Mouse (Mus musculus) E14TG2a.4 (cell line): ENCODE data around the gene Prr5l.

ENCODE experiments used
- H3K27me3 ChIP-seq: 2 replicates; pipeline ENCODE4 v1.6.1; 2014; ENCODE audit warnings: low read length, control low read depth; ENCODE audit not compliant: insufficient read depth
- H3K36me3 ChIP-seq: 2 replicates; pipeline ENCODE4 v1.6.1; 2014; ENCODE audit warnings: low read length, control low read depth; ENCODE audit not compliant: insufficient read depth
- H3K4me1 ChIP-seq: replicated peaks from 2 replicates; pipeline ENCODE4 v1.6.1; 2014; ENCODE audit warnings: low read depth, low read length, control low read depth
- H3K4me3 ChIP-seq: replicated peaks from 2 replicates; pipeline ENCODE4 v1.5.1; 2014; ENCODE audit warnings: mild to moderate bottlenecking, low read length
- H3K9me3 ChIP-seq: 2 replicates; pipeline ENCODE4 v1.6.1; 2014; ENCODE audit warnings: low read length, control low read depth
- CTCF ChIP-seq: conservative IDR thresholded peaks from 2 replicates; pipeline ENCODE4 v1.5.1; 2014; ENCODE audit warnings: low read length
- NANOG ChIP-seq: IDR thresholded peaks from 2 replicates; pipeline ENCODE4 v1.6.1; 2014; ENCODE audit warnings: borderline replicate concordance, low read length, mixed read lengths
- POU5F1 ChIP-seq: IDR thresholded peaks from 2 replicates; pipeline ENCODE4 v1.6.1; 2014; ENCODE audit warnings: low read length, borderline replicate concordance

The Prr5l gene

GRCm38 (mm10) chr2:101882998-101883397, at the start of gene Prr5l:
Gene Prr5l (minus strand): TSS chr2:101883027.
- H3K4me1 ChIP-seq: peaks cover 7% of the 10 kb centered on the region; the same call in 1 of the 2 replicates
- no peaks in the 10 kb centered on the region for H3K9me3 ChIP-seq
- no peaks in the 10 kb centered on the region for H3K36me3 ChIP-seq
- TF ChIP-seq POU5F1 (no peak), NANOG (no peak)
- H3K27me3 ChIP-seq: peaks cover 21% of the 10 kb centered on the region
- H3K4me3 ChIP-seq: no peak within 1 kb of the TSS

GRCm38 (mm10) chr2:101932169-101932936, 49.5 kb upstream of the Prr5l start:
- Histone ChIP-seq H3K9me3 (peaks cover 14% of the 10 kb centered on the region), H3K27me3 (no peaks in the 10 kb centered on the region), H3K4me3 (no peak overlapping the region), H3K36me3 (no peaks in the 10 kb centered on the region), H3K4me1 (no peaks in the 10 kb centered on the region)
- TF ChIP-seq NANOG (no peak), POU5F1 (no peak), CTCF (no peak)

GRCm38 (mm10) chr2:101925591-101926188, 42.9 kb upstream of the Prr5l start:
- peaks cover 19% of the 10 kb centered on the region for H3K9me3 ChIP-seq
- H3K36me3 ChIP-seq: no peaks in the 10 kb centered on the region
- peaks cover 3% of the 10 kb centered on the region; the same call in 1 of the 2 replicates for H3K27me3 ChIP-seq
- no peak overlapping the region for H3K4me3 ChIP-seq
- TF ChIP-seq NANOG: no peak
- TF ChIP-seq POU5F1: no peak
- no peak for TF ChIP-seq CTCF
- no peaks in the 10 kb centered on the region for H3K4me1 ChIP-seq

GRCm38 (mm10) chr2:101925183-101925582, 42.4 kb upstream of the Prr5l start:
- Histone ChIP-seq H3K36me3 (no peaks in the 10 kb centered on the region), H3K4me3 (no peak overlapping the region), H3K4me1 (no peaks in the 10 kb centered on the region), H3K9me3 (peaks cover 19% of the 10 kb centered on the region), H3K27me3 (peaks cover 3% of the 10 kb centered on the region; the same call in 1 of the 2 replicates)
- TF ChIP-seq CTCF (no peak), POU5F1 (no peak), NANOG (no peak)

- TF ChIP-seq NANOG: no peak
- no peak for TF ChIP-seq POU5F1
- no peak for TF ChIP-seq CTCF
- no peak overlapping the region for H3K4me3 ChIP-seq
- H3K9me3 ChIP-seq: peaks cover 14% of the 10 kb centered on the region
- no peaks in the 10 kb centered on the region for H3K4me1 ChIP-seq
- H3K27me3 ChIP-seq: peaks cover 3% of the 10 kb centered on the region; the same call in 1 of the 2 replicates
- no peaks in the 10 kb centered on the region for H3K36me3 ChIP-seq
These were observed 40.4 kb upstream of the Prr5l start for GRCm38 (mm10) chr2:101923181-101923580.

GRCm38 (mm10) chr2:101922302-101922701, 39.5 kb upstream of the Prr5l start:
- H3K27me3 ChIP-seq: peaks cover 3% of the 10 kb centered on the region; the same call in 1 of the 2 replicates
- TF ChIP-seq NANOG (no peak), CTCF (no peak), POU5F1 (no peak)
- peaks cover 5% of the 10 kb centered on the region; the same call in 1 of the 2 replicates for H3K9me3 ChIP-seq
- no peaks in the 10 kb centered on the region for H3K4me1 ChIP-seq
- H3K4me3 ChIP-seq: no peak overlapping the region
- H3K36me3 ChIP-seq: no peaks in the 10 kb centered on the region

GRCm38 (mm10) chr2:101920136-101920554, 37.3 kb upstream of the Prr5l start:
- Histone ChIP-seq H3K27me3 (peaks cover 3% of the 10 kb centered on the region; the same call in 1 of the 2 replicates), H3K9me3 (peaks cover 8% of the 10 kb centered on the region), H3K4me1 (no peaks in the 10 kb centered on the region), H3K36me3 (no peaks in the 10 kb centered on the region), H3K4me3 (no peak overlapping the region)
- TF ChIP-seq NANOG: no peak
- TF ChIP-seq CTCF: no peak
- no peak for TF ChIP-seq POU5F1

- Histone ChIP-seq H3K27me3 (peaks cover 3% of the 10 kb centered on the region; the same call in 1 of the 2 replicates), H3K4me3 (no peak overlapping the region), H3K4me1 (no peaks in the 10 kb centered on the region), H3K9me3 (peaks cover 8% of the 10 kb centered on the region), H3K36me3 (no peaks in the 10 kb centered on the region)
- TF ChIP-seq CTCF (no peak), NANOG (no peak)
These were observed 35.7 kb upstream of the Prr5l start for GRCm38 (mm10) chr2:101918518-101918917.
